Mouse (Mus musculus): ENCODE data around the gene Gm37240. TPM values are rescaled to one million over a fixed set of nuclear protein-coding genes. Genes with fewer than 3 reads are reported as not detected.

The Gm37240 gene
- total RNA-seq, 1 experiment from 2014 or later: 0.93 TPM

DNA sequence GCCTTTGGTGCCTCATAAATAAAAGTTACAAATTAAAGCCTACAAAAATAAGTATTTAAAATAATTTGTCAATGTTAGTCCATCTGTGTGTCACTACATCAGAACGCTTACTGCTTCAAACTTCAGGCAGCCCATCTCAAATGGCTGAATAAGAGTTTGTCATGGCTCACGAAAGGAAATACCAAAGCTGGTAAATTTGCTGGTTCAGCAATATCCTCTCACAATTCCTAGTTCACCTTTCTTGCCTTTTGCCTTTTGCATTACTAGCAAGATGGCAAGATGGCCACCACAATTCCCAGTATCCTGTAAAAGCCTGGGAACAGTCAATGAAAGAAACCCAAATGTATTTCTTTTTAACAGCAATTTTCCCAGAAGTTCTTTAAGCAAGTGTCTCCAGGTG is 718.5 kb downstream of the Gm37240 start:
- no peak for ATAC-seq (ENCODE audit: extremely low read depth, insufficient number of reproducible peaks, low FRiP score, poor library complexity, severe bottlenecking)

DNA sequence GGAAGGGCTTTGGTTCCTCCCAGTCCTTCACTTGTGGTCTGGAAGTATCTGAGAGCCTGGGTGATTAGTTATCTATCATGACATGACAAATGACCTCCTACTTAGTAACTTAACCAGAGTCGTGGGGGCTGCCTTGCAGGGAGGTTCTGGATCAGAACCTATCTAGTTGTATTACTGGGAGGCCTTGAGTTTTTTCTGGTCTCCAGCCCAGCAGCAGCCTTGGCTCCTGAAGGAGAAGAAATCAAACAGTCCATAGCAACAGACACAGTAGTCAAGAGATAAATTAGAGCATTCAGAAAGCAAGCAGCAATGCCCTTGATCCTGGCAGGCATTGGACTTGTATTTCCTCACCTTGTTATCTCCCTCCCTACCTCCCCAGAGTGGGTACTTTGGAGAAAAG is 722.4 kb downstream of the Gm37240 start:
- ATAC-seq (ENCODE audit: extremely low read depth, insufficient number of reproducible peaks, low FRiP score, poor library complexity, severe bottlenecking): no peak

DNA sequence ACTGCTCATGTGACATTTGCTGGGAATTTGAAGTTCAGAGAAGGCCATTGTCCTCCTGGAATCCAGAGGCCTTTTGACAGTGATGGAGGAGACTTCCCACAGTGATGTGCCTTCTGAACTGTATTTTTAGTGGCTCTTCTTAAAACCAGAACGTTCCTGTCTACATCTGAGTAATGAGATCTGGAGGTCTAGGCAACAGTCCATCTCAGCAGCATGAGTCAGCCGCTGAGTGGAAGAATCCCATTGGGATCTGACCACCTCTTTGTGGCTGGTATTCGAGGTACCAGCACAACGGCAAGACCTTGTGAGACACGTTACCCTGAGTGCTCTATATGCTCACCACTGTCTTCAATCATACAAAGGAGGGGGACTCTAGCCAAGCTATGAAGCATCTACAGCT is 723.9 kb downstream of the Gm37240 start:
- no peak for ATAC-seq (ENCODE audit: extremely low read depth, insufficient number of reproducible peaks, low FRiP score, poor library complexity, severe bottlenecking)

DNA sequence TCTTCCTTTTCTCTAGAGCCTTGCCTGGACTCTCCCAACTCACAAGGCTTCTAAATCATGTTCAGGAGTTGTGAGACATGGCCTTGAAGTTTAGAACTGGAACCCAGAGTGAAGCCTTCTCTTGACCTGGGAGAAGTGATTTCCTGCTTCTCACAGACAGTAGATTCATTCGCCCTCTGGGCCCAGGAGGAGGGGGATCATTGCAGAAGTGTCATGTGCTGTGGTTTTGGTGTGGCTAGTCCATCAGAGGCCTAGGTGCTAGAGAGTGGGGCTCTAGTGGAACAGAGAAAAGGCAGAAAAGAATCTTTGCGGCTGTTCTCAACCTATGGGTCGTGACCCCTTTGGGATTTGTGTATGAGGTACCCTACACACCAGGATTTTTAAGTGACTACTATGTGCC is 724.9 kb downstream of the Gm37240 start:
- no peak for ATAC-seq (ENCODE audit: extremely low read depth, insufficient number of reproducible peaks, low FRiP score, poor library complexity, severe bottlenecking)

DNA sequence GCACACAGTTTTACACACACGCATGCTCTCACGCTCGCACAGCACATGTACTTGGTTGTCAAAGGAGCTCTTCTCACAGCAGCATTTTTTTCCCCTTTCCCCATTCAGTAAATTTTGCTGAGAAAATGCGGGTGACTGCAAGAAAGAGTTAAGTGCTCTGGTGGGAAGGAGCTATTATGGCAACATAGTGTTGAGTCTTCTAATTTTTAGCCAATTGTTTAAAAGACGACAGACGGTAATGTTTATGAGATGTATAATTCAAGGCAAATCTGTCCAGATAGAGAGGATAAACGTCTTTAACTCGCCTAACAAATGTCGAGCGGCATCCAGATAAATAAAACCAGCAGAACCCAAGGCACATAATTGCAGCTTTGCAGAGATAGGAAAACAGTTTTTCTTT is 726.5 kb downstream of the Gm37240 start:
- no peak for ATAC-seq (ENCODE audit: extremely low read depth, insufficient number of reproducible peaks, low FRiP score, poor library complexity, severe bottlenecking)

DNA sequence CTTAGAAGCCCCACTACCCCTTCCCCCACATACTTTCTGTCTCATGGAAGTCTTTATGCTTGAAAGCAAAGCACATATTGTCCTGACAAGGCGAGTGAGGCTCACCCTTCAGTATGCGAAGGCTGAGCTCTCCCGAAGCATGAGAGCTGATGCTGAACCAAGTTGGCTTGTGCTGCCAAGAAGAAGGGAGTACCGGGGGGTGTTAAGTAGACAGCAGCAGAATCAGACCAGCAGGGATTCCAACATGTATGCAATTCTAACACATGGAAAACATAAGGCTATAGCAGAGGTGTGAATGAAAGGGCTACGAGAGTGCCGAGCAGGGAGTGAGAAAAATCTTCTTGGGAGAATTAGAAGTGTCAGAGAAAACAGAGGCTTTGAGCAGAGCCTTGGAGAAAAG is 727.7 kb downstream of the Gm37240 start:
- ATAC-seq (ENCODE audit: extremely low read depth, insufficient number of reproducible peaks, low FRiP score, poor library complexity, severe bottlenecking): no peak

DNA sequence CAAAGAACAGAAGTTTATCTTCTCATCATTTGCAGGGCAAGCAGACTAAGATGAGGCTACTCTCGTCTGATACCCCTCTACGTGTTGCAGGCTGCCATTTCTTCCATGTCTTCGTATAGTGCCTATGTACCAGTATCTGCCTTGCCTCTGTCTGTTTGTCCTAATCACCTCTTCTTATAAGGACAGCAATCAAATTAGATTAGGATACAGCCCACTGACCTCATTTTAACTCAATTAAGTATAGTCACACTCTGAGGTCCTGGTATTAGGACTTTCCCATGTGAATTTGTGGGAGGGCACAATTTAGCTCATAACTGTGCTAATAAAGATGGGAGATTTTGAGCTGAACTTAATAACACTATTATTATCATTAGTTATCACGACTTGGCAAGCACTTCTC is 738.5 kb downstream of the Gm37240 start:
- ATAC-seq (ENCODE audit: extremely low read depth, insufficient number of reproducible peaks, low FRiP score, poor library complexity, severe bottlenecking): no peak

DNA sequence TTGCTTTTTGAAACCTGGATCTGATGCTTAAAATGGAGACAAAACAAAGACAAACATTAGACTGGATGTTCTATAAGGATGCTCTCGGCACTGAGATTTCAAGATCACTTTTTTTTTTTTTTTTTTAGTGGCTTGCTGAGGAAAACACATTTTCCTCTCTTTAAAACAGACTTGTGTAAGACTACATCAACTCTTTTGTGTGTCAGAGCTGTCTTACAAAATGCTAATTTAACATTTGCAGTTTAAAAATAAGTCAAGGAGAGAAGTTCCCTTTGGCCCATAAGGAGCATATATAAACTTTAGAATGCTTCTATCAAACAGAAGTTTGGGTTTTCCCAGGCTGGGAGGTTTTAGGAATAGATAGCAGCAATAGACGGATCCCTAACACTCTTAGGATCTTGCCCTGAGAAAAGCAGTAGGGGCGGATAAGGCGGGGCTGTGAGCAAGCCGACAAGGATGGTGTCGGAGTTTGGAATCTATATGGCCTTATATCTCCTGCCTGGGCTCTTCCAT is 739.2 kb downstream of the Gm37240 start:
- no peak for ATAC-seq (ENCODE audit: extremely low read depth, insufficient number of reproducible peaks, low FRiP score, poor library complexity, severe bottlenecking)

DNA sequence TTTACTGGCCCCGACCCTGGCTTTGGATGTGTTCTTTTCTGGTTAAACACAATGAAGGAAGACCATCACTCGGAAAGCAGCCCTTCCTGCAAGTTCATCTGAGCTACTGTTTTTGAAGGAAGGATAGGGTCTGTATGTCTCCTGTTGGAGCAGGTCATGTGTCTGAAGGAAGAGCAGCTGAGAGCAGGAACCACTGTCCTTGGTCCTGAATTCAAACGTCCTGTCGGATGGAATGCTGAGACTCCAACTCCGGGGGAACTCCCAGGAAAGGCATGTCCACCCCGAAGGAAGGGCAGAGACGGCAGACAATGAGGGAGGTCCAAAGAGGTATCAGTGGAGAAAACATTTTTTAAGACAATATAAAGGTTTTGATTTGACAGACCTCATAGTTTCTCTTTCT is 741.8 kb downstream of the Gm37240 start:
- no peak for ATAC-seq (ENCODE audit: extremely low read depth, insufficient number of reproducible peaks, low FRiP score, poor library complexity, severe bottlenecking)

DNA sequence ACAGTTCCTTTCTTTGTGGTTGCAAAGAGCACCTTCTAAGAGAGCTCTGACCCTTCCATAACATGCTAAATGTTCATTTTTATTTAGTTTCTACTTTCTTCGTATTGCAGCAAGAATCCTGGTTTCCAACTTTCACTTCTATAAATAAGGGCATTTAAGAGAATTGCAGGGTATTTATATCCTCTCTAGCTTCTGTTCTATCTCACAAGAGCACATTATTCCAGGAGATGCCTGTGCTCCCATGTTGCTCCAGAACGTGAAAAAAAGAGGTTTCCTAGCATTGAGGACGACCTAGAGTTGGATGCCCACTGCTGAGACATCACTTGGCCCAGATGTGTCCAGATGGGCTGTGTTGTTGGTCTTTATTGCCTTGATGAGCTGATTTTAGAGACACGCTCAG is 742.2 kb downstream of the Gm37240 start:
- ATAC-seq (ENCODE audit: extremely low read depth, insufficient number of reproducible peaks, low FRiP score, poor library complexity, severe bottlenecking): no peak

DNA sequence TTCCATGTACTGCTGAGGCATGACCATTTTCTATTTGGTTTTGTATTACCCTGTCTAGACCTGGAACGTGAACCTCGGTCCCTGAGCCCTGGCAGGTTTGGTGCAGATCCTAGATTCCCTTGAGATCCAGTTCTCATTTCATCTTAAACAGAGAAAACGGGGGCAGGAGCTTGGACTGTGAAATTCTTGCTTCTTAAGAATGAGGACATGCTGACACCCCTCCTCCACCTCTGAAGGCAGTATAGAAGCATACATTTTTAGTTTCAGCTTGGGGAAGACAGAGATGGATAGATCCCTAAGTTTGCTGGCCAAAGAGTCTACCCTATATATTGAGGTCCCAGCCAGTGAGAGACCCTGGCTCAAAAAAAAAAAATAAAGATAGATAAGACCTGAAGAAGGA is 742.9 kb downstream of the Gm37240 start:
- ATAC-seq (ENCODE audit: extremely low read depth, insufficient number of reproducible peaks, low FRiP score, poor library complexity, severe bottlenecking): no peak

DNA sequence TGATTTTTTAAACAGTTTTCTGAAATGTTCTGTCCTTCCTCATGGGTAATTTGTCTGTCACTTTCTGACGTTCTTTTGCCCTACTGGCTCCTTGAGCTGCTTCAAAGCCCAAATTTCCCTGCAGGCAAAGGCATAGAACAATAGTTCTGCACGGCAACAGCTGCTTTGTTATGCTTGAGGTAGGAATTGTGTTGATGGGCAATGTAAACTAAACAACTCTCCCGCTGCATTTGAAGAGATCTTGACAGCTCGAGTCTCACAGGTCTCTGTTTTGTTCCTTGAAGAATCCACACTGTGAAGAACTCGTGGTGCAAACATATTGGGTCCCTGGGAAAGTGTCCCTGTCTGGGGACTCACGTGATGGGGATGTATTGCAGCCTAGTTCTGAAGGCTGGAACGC is 746.8 kb downstream of the Gm37240 start:
- no peak for ATAC-seq (ENCODE audit: extremely low read depth, insufficient number of reproducible peaks, low FRiP score, poor library complexity, severe bottlenecking)

DNA sequence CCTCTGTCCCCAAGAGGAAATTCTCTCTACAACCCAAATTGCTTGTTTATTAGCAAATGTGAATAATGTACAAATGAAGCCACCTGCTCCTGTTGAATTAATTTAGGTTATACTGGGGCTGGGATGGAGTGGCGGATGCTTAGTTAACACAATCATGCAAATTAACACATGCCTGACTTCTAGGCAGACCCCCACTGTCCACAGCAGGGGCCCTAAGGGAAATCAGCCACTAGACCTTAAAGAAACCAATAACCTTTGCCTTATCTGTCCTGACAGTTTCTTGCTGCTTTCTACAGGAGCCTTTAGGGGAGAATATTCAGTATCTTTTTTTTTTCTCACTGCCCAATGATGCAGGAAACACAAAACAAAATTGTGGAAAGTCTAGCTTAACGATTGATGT is 748.9 kb downstream of the Gm37240 start:
- no peak for ATAC-seq (ENCODE audit: extremely low read depth, insufficient number of reproducible peaks, low FRiP score, poor library complexity, severe bottlenecking)

DNA sequence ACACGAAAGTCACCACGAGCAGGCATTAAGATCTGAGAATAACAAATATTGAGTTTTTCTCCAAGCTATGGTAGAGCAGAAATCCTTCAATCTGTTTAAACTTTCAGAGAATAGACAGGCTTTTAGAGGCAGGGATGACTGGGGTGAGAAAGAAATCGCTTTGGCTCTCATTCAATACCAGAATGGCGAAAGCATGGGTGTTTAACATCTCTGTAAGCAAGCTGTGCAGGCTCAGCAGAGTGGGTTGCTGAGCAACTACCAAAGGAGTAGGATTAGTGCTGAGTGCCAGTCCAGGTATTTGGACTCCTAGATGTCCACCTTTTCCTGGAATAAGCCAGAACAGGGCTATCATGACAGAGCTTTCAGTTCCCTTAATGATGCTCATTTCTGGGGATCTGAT is 753.8 kb downstream of the Gm37240 start:
- no peak for ATAC-seq (ENCODE audit: extremely low read depth, insufficient number of reproducible peaks, low FRiP score, poor library complexity, severe bottlenecking)

DNA sequence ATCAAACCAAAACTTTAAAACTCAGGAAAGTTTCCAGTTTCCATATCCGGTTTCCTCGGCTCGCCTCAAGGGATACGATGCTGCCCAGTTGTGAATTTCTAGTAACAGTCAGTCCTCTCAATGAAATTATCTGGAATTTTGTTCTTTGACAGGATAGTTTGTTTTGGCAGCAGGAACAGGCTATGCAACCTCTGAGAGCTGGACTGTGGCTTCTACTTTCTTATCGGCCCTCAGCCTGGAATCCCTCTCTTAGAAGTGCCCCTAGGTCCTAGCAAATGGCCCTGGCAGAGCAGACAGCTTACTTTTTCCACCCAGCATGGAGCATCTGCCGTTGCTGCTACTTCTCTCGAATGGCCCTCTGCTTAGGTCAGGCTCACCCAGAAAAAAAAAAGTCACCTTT is 755.4 kb downstream of the Gm37240 start:
- ATAC-seq (ENCODE audit: extremely low read depth, insufficient number of reproducible peaks, low FRiP score, poor library complexity, severe bottlenecking): no peak

DNA sequence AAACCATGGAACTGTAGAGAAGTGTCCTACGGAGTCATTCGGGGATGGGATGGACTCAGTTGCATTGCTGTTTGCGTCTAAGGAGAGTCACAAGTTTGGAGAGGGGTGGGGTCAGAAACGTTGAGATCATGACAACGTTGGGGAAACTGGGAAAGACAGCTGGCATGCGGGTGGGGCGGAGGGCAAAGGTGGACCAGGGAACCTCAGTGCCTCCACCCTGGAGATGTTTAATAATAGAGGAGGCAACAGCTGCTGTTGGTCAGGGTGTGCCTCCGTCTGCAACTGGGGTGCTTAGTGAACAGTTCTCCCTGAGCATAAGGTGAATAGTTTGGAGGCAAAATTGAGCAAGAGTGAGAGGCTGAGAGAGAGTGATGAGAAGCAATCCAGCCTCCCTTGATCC is 758.8 kb downstream of the Gm37240 start:
- ATAC-seq (ENCODE audit: extremely low read depth, insufficient number of reproducible peaks, low FRiP score, poor library complexity, severe bottlenecking): no peak

DNA sequence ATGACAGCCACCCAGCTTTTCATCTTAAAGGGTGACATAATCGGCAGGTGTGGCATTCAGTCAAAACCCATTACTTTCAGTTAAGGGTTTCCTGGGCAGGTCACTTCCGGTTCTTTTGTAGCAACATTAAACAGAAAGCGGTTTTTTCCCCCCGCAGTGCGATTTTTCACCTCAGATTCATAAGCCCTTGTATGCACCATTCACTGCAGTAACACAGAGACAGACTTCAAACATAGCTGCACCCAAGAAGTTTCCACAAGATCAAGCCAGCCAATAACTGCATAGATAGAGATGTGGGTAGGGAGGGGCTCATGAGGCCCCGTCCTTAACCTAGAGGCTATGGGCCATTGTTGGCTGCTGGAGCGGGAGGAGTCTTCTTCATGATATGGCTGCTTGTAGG is 760.3 kb downstream of the Gm37240 start:
- ATAC-seq (ENCODE audit: extremely low read depth, insufficient number of reproducible peaks, low FRiP score, poor library complexity, severe bottlenecking): peak; percentile 61

DNA sequence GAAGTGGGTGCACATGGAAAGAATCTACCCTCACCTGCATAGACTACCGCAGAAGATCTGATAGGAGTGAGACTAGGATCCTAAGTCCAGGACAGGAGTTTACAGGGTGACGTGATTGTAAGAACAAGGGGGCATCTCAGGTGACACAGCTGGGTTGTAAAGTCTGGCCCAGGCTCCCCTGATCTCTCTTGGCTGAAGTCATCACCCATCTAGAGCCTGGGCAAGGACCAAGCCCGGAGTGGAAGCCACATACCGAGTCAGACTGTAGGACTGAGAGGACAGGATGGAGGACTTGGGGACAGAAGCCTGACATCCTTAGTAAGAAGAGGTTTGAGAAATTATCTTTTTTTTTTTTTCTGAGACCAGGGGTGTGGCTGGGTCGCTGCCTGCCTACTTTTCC is 761.8 kb downstream of the Gm37240 start:
- no peak for ATAC-seq (ENCODE audit: extremely low read depth, insufficient number of reproducible peaks, low FRiP score, poor library complexity, severe bottlenecking)

DNA sequence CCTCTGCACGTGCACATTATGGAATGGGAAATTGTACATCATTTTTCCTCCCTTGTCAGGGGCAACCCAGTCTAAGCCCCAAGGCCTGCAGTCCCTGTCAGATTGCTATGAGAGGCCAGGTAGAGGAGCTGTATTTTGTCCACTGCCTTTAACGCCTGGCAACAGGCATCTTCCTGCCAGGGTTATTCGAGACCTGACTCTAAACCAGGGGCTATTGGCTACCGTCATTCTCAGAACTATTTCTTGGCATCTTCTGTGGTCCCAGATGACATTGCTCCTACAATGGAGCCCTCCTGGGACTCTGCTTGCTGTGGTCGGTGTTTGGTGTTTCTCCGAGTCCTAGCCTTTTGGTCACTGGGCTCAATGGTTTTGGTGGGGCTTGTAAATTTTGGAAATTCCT is 762.4 kb downstream of the Gm37240 start:
- no peak for ATAC-seq (ENCODE audit: extremely low read depth, insufficient number of reproducible peaks, low FRiP score, poor library complexity, severe bottlenecking)

DNA sequence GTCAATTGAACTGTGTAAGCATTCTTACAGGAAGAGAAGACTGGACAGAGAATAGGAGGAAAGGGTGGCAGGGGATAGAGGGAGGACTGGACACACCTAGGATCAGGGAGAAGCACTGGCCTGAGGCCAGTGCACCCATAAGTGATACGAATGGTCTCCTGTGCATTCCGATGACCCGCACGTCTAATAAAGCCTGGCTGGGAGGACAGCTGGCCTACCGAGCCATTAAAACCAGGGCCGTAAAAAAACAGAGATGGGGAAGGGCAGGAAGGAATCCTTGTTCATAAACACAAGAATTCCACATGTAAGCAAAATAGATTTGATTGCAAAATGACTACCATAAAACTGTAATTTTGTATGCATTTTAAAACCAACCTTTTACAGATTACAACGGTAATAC is 762.9 kb downstream of the Gm37240 start:
- no peak for ATAC-seq (ENCODE audit: extremely low read depth, insufficient number of reproducible peaks, low FRiP score, poor library complexity, severe bottlenecking)

DNA sequence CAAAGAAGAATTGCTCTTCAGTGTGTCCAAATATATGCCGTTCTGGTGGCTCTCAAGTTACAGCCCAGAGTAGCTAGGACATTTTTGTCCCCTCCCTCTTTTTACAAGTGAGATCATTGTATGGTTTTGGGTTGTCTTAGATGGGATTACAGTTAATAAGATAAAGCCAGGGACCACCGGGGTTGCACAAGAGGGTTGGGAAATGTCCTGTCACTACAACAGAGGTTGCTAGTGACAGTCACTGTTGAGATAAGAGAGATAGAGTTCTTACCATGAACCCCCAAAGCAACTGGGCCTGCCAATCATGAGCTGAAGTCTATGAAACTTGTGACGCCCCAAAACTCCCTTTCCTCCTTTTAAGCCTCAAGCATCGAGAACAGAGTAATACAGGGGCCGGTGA is 769.6 kb downstream of the Gm37240 start:
- ATAC-seq (ENCODE audit: extremely low read depth, insufficient number of reproducible peaks, low FRiP score, poor library complexity, severe bottlenecking): no peak

DNA sequence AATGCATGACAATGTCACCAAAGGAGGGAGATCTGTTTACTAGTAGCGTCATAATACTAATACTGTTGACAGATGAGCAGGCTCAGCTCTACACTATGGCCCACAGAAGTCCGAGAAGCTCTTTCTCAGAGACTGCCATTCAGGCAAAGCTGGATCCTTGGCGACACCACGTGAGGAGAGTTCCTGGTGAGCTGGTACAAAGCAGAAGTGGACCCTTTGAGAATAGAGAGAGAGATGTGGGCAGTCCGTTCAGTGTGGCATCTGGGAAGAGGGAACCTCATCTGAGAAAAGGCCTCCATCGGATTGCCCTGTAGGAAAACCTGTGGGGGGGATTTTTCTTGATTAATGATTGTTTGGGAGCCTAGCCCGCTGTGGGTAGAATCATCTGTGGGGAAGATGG is 770.3 kb downstream of the Gm37240 start:
- no peak for ATAC-seq (ENCODE audit: extremely low read depth, insufficient number of reproducible peaks, low FRiP score, poor library complexity, severe bottlenecking)

Measured in neutrophil, adult 5-6 weeks (primary cell).